Mouse (Mus musculus): ENCODE measurements around the gene Sppl2a. TPM values are rescaled to one million over a fixed set of nuclear protein-coding genes. Genes with fewer than 3 reads are reported as not detected.
"Not testable (repeated sequence)": the region's sequence is repeated elsewhere in the genome, so short reads cannot be mapped to it uniquely, and the experiment has no call there.

Sppl2a gene
- 13.8 and 19.8 TPM in 2 replicates for polyA plus RNA-seq (2012; rRNA removed)

DNA sequence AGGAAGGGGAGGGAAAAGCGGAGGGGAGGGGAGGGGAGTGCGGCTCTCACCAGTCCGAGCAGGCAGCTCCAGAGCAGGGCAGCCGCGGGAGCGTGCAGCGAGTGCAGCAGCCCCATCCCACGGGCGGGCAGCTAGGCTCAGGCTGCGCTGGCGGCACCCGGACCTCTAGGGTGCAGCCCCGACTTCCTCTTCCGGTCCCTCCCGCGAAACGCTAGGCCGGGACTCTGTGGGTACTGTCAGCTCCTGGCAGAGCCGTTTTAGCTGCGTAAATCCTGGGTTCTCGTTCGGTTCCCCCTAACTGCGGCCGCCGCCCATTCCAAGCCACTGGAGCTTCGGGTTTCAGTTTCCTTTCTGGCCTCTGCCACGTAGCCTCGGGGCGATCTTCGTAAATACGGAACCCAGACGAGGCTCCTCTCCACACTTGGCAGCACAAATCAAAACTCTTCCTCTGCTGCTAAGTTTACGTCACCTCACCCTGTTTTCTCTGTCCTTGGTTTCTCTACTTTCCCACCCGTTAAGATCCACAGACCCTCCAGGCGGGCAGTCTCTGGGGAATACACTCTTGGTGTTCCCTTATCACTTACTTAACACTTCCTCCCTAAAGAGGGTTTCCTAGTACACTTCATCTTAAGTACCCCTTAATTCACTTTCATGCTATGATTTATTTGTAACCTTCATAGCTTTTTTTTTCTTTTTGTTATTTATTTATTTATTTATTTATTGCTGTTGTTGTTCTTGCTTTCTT, at the start of gene Sppl2a:
Gene Sppl2a, minus strand, starts transcription at position 339 of the 745 bp plus-strand sequence.
- no peaks in the 10 kb centered on the region for H3K27me3 ChIP-seq (ENCODE audit: control insufficient read depth, insufficient read depth, low read length)
- no peaks in the 10 kb centered on the region for H3K36me3 ChIP-seq (ENCODE audit: control insufficient read depth, insufficient read depth, low read length)
- H3K27ac ChIP-seq (ENCODE audit: control insufficient read depth, insufficient read depth, low read depth, low read length) = peak within 1 kb of the TSS; percentile 98
- H3K4me1 ChIP-seq (ENCODE audit: control insufficient read depth, insufficient read depth, low read length) = peaks cover 2% of the 10 kb centered on the region; the same call in 1 of the 2 replicates
- TF ChIP-seq CTCF (IDR thresholded peaks at IDR 0.05; ENCODE audit: control insufficient read depth, insufficient read depth, insufficient replicate concordance, low read depth, low read length) (no peak), POLR2A (IDR thresholded peaks at IDR 0.05; ENCODE audit: control insufficient read depth, low read depth, low read length) (peak; percentile 97)
- H3K4me3 ChIP-seq (ENCODE audit: control insufficient read depth, low read depth, low read length) = peak within 1 kb of the TSS; percentile 98

DNA sequence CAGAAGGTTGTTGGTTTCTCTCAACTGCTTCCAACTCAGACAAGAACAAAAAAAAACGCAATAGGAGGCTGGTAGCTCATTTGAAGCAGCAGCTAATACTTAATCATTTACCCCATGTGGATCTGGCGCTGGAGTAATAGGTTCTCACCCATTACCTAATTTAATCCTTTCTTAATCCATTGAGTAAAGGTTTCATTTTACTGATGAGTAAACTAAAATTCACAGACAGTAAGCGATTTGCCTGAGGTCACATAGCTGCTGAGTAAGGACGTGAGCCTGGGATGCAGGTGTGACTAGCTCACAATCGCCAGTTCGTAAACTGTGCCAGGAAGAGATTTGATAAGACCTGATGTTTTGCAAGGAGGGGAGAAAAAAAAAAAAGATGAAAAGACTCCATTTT, 44.4 kb upstream of the Sppl2a start:
- TF ChIP-seq POLR2A (IDR thresholded peaks at IDR 0.05; ENCODE audit: control insufficient read depth, low read depth, low read length) (no peak), CTCF (IDR thresholded peaks at IDR 0.05; ENCODE audit: control insufficient read depth, insufficient read depth, insufficient replicate concordance, low read depth, low read length) (no peak)
- Histone ChIP-seq H3K4me3 (ENCODE audit: control insufficient read depth, low read depth, low read length) (no peak overlapping the region), H3K27me3 (ENCODE audit: control insufficient read depth, insufficient read depth, low read length) (no peaks in the 10 kb centered on the region), H3K36me3 (ENCODE audit: control insufficient read depth, insufficient read depth, low read length) (no peaks in the 10 kb centered on the region), H3K4me1 (ENCODE audit: control insufficient read depth, insufficient read depth, low read length) (no peaks in the 10 kb centered on the region), H3K27ac (ENCODE audit: control insufficient read depth, insufficient read depth, low read depth, low read length) (no peak overlapping the region)

DNA sequence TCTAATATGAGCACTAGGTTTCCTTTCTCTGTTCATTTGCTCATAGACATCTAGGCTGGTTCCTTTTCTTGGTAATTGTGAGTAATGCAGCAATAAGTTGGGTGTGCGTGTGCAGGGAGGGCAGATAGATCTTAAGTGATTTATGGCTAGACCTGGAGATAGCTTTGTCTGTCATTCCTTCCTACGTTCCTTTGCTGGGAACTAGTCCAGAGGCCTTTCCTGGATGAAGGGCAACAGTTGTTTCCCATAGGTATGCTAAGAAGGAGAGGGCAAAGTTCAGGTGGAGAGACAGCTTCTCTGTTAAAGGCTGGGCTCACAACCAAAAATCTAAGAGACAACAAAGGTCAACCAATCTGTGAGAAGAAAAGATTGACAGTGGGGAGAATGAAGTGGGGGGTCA, 28.7 kb upstream of the Sppl2a start:
- Histone ChIP-seq H3K36me3 (ENCODE audit: control insufficient read depth, insufficient read depth, low read length) (no peaks in the 10 kb centered on the region), H3K4me1 (ENCODE audit: control insufficient read depth, insufficient read depth, low read length) (no peaks in the 10 kb centered on the region), H3K4me3 (ENCODE audit: control insufficient read depth, low read depth, low read length) (no peak overlapping the region), H3K27ac (ENCODE audit: control insufficient read depth, insufficient read depth, low read depth, low read length) (no peak overlapping the region), H3K27me3 (ENCODE audit: control insufficient read depth, insufficient read depth, low read length) (no peaks in the 10 kb centered on the region)
- no peak for TF ChIP-seq CTCF (IDR thresholded peaks at IDR 0.05; ENCODE audit: control insufficient read depth, insufficient read depth, insufficient replicate concordance, low read depth, low read length)

- Histone ChIP-seq H3K27me3 (ENCODE audit: control insufficient read depth, insufficient read depth, low read length) (no peaks in the 10 kb centered on the region), H3K27ac (ENCODE audit: control insufficient read depth, insufficient read depth, low read depth, low read length) (no peak overlapping the region), H3K4me1 (ENCODE audit: control insufficient read depth, insufficient read depth, low read length) (no peaks in the 10 kb centered on the region), H3K36me3 (ENCODE audit: control insufficient read depth, insufficient read depth, low read length) (no peaks in the 10 kb centered on the region), H3K4me3 (ENCODE audit: control insufficient read depth, low read depth, low read length) (no peak overlapping the region)
- TF ChIP-seq POLR2A (IDR thresholded peaks at IDR 0.05; ENCODE audit: control insufficient read depth, low read depth, low read length) = no peak
These were observed 22.6 kb upstream of the Sppl2a start for GRCm38 (mm10) chr2:126955671-126956070.

GRCm38 (mm10) chr2:126951085-126951484, 18.1 kb upstream of the Sppl2a start:
- H3K27me3 ChIP-seq (ENCODE audit: control insufficient read depth, insufficient read depth, low read length) = no peaks in the 10 kb centered on the region
- no peaks in the 10 kb centered on the region for H3K36me3 ChIP-seq (ENCODE audit: control insufficient read depth, insufficient read depth, low read length)
- no peak for TF ChIP-seq POLR2A (IDR thresholded peaks at IDR 0.05; ENCODE audit: control insufficient read depth, low read depth, low read length)
- no peak for TF ChIP-seq CTCF (IDR thresholded peaks at IDR 0.05; ENCODE audit: control insufficient read depth, insufficient read depth, insufficient replicate concordance, low read depth, low read length)
- no peak overlapping the region for H3K4me3 ChIP-seq (ENCODE audit: control insufficient read depth, low read depth, low read length)
- H3K4me1 ChIP-seq (ENCODE audit: control insufficient read depth, insufficient read depth, low read length) = no peaks in the 10 kb centered on the region
- H3K27ac ChIP-seq (ENCODE audit: control insufficient read depth, insufficient read depth, low read depth, low read length) = no peak overlapping the region

DNA sequence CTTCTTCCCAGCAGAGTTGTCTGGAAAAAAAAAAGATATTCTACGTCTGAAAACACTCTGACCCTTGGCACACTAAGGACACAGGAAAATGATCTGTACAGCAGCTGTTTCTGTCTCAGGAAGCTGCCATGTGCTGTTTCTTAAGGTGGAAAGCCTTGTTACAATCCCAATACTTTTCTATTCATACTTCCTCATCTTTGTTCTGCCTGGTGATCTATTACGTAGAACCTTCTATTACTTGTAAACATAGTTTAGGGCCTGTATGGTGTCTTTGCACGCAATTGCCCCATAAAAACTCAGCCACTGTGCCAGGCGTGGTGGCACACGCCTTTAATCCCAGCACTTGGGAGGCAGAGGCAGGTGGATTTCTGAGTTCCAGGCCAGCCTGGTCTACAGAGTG, 17.4 kb upstream of the Sppl2a start:
- H3K27me3 ChIP-seq (ENCODE audit: control insufficient read depth, insufficient read depth, low read length) = no peaks in the 10 kb centered on the region

GRCm38 (mm10) chr2:126949856-126950255, 16.8 kb upstream of the Sppl2a start:
- Histone ChIP-seq H3K27me3 (ENCODE audit: control insufficient read depth, insufficient read depth, low read length) (no peaks in the 10 kb centered on the region), H3K27ac (ENCODE audit: control insufficient read depth, insufficient read depth, low read depth, low read length) (no peak overlapping the region), H3K36me3 (ENCODE audit: control insufficient read depth, insufficient read depth, low read length) (no peaks in the 10 kb centered on the region), H3K4me3 (ENCODE audit: control insufficient read depth, low read depth, low read length) (no peak overlapping the region), H3K4me1 (ENCODE audit: control insufficient read depth, insufficient read depth, low read length) (no peaks in the 10 kb centered on the region; the same call in 1 of the 2 replicates)
- TF ChIP-seq CTCF (IDR thresholded peaks at IDR 0.05; ENCODE audit: control insufficient read depth, insufficient read depth, insufficient replicate concordance, low read depth, low read length) (no peak), POLR2A (IDR thresholded peaks at IDR 0.05; ENCODE audit: control insufficient read depth, low read depth, low read length) (no peak)

More for the DNA sequence above, 17.4 kb upstream of the Sppl2a start:
- Histone ChIP-seq H3K36me3 (ENCODE audit: control insufficient read depth, insufficient read depth, low read length) (no peaks in the 10 kb centered on the region), H3K4me3 (ENCODE audit: control insufficient read depth, low read depth, low read length) (no peak overlapping the region), H3K27ac (ENCODE audit: control insufficient read depth, insufficient read depth, low read depth, low read length) (no peak overlapping the region), H3K4me1 (ENCODE audit: control insufficient read depth, insufficient read depth, low read length) (no peaks in the 10 kb centered on the region; the same call in 1 of the 2 replicates)
- no peak for TF ChIP-seq CTCF (IDR thresholded peaks at IDR 0.05; ENCODE audit: control insufficient read depth, insufficient read depth, insufficient replicate concordance, low read depth, low read length)
- no peak for TF ChIP-seq POLR2A (IDR thresholded peaks at IDR 0.05; ENCODE audit: control insufficient read depth, low read depth, low read length)

GRCm38 (mm10) chr2:126949297-126949696, 16.3 kb upstream of the Sppl2a start:
- H3K4me1 ChIP-seq (ENCODE audit: control insufficient read depth, insufficient read depth, low read length); H3K27me3 ChIP-seq (ENCODE audit: control insufficient read depth, insufficient read depth, low read length); H3K36me3 ChIP-seq (ENCODE audit: control insufficient read depth, insufficient read depth, low read length); H3K4me3 ChIP-seq (ENCODE audit: control insufficient read depth, low read depth, low read length); H3K27ac ChIP-seq (ENCODE audit: control insufficient read depth, insufficient read depth, low read depth, low read length): not testable (repeated sequence)

Data from testis, adult 2 months (tissue).